Mouse (Mus musculus): ENCODE measurements around the gene Samd7. TPM values are rescaled to one million over a fixed set of nuclear protein-coding genes. Genes with fewer than 3 reads are reported as not detected.
"Not testable (repeated sequence)": the region's sequence is repeated elsewhere in the genome, so short reads cannot be mapped to it uniquely, and the experiment has no call there.

Gene Samd7
- polyA plus RNA-seq (2012; rRNA removed) = 0.02 TPM in 1 of 2 replicates, not detected in the other

DNA sequence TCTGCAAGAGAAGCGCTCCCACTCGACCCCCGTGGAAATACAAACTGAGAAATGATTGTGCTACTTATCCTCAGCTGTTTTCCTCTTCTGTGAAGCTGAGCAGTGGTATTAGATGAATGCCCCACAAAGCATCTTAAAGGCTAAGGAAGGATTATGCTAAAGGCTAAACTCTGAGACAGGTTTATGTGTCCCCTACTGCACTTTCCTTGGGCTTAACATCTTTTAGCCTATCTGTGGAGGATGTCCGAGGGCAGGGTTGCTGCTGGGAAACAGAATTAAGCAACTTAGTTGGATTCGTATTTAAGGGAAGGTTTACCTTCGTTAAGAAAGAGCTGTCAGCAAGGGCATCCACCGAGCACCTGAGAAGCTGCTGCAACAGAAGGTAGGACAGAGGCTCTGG lies at the start of gene Samd7:
Gene Samd7, plus strand, starts transcription at position 288 of the 400 bp plus-strand sequence.
- WGBS = 81% methylated on average over 7 of the region's 7 CpGs
- TF ChIP-seq POLR2A (IDR thresholded peaks at IDR 0.05; ENCODE audit: low read depth, low read length) = no peak
- no peak for TF ChIP-seq CTCF (IDR thresholded peaks at IDR 0.05; ENCODE audit: extremely low read depth, insufficient read depth, insufficient read length, insufficient replicate concordance)
- H3K27ac ChIP-seq (ENCODE audit: insufficient read depth, low read length) = no peak within 1 kb of the TSS
- no peak within 1 kb of the TSS for H3K4me3 ChIP-seq (ENCODE audit: extremely low read depth, insufficient read depth, insufficient read length)
- no peaks in the 10 kb centered on the region for H3K4me1 ChIP-seq (ENCODE audit: control insufficient read depth, insufficient read depth, insufficient read length)
- H3K36me3 ChIP-seq (ENCODE audit: control insufficient read depth, insufficient read depth, low read length) = no peaks in the 10 kb centered on the region
- no peak for DNase-seq (ENCODE audit: low read depth in 1 of 2, low spot score in 2 of 2)
- H3K27me3 ChIP-seq (ENCODE audit: control insufficient read depth, insufficient read depth, low read length) = no peaks in the 10 kb centered on the region

DNA sequence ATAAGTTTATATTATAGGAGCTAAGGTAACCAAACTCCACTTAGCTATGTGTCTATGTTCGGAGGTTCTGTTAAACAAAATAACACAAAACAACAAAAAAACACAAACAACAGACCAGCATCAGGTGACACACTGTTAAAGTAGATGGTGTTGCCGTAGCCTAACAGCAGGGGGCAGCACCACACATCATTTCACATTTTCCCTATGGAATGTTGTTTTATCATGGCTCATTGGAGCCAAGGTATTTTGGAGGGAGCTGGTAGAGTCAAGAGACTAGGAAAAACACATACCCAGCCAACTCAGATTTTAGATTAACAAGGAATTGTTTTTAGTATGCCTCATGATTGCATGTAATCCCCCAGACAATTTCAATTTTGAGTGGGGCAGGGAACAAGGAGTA lies 49.7 kb upstream of the Samd7 start:
- no peak for DNase-seq (ENCODE audit: low read depth in 1 of 2, low spot score in 2 of 2)
- 23% methylated on average over 2 of the region's 2 CpGs for WGBS
- H3K4me3 ChIP-seq (ENCODE audit: extremely low read depth, insufficient read depth, insufficient read length) = no peak overlapping the region

GRCm38 (mm10) chr3:30697891-30698290 lies 48.2 kb upstream of the Samd7 start:
- no peak for TF ChIP-seq CTCF (IDR thresholded peaks at IDR 0.05; ENCODE audit: extremely low read depth, insufficient read depth, insufficient read length, insufficient replicate concordance)
- no peak for TF ChIP-seq POLR2A (IDR thresholded peaks at IDR 0.05; ENCODE audit: low read depth, low read length)
- Histone ChIP-seq H3K36me3 (ENCODE audit: control insufficient read depth, insufficient read depth, low read length) (no peaks in the 10 kb centered on the region), H3K4me1 (ENCODE audit: control insufficient read depth, insufficient read depth, insufficient read length) (no peaks in the 10 kb centered on the region), H3K27me3 (ENCODE audit: control insufficient read depth, insufficient read depth, low read length) (no peaks in the 10 kb centered on the region), H3K27ac (ENCODE audit: insufficient read depth, low read length) (no peak overlapping the region), H3K4me3 (ENCODE audit: extremely low read depth, insufficient read depth, insufficient read length) (no peak overlapping the region)
- 78% methylated on average over 4 of the region's 4 CpGs for WGBS
- no peak for DNase-seq (ENCODE audit: low read depth in 1 of 2, low spot score in 2 of 2)

More for the DNA sequence above, 49.7 kb upstream of the Samd7 start:
- no peak overlapping the region for H3K27ac ChIP-seq (ENCODE audit: insufficient read depth, low read length)
- H3K27me3 ChIP-seq (ENCODE audit: control insufficient read depth, insufficient read depth, low read length) = no peaks in the 10 kb centered on the region
- no peak for TF ChIP-seq POLR2A (IDR thresholded peaks at IDR 0.05; ENCODE audit: low read depth, low read length)
- TF ChIP-seq CTCF (IDR thresholded peaks at IDR 0.05; ENCODE audit: extremely low read depth, insufficient read depth, insufficient read length, insufficient replicate concordance) = peak; percentile 22; the same call in 1 of the 2 replicates
- H3K4me1 ChIP-seq (ENCODE audit: control insufficient read depth, insufficient read depth, insufficient read length) = no peaks in the 10 kb centered on the region
- H3K36me3 ChIP-seq (ENCODE audit: control insufficient read depth, insufficient read depth, low read length) = no peaks in the 10 kb centered on the region

- 80% methylated on average over 6 of the region's 6 CpGs for WGBS
- H3K27me3 ChIP-seq (ENCODE audit: control insufficient read depth, insufficient read depth, low read length); H3K36me3 ChIP-seq (ENCODE audit: control insufficient read depth, insufficient read depth, low read length); DNase-seq (ENCODE audit: low read depth in 1 of 2, low spot score in 2 of 2); H3K27ac ChIP-seq (ENCODE audit: insufficient read depth, low read length); H3K4me1 ChIP-seq (ENCODE audit: control insufficient read depth, insufficient read depth, insufficient read length); H3K4me3 ChIP-seq (ENCODE audit: extremely low read depth, insufficient read depth, insufficient read length): not testable (repeated sequence)
Observed at GRCm38 (mm10) chr3:30699711-30700505, 46.2 kb upstream of the Samd7 start, which contains the start of gene Lrrc31. Lrrc31 (minus strand) TSS chr3:30699843.

- Histone ChIP-seq H3K27me3 (ENCODE audit: control insufficient read depth, insufficient read depth, low read length) (no peaks in the 10 kb centered on the region), H3K4me1 (ENCODE audit: control insufficient read depth, insufficient read depth, insufficient read length) (no peaks in the 10 kb centered on the region), H3K27ac (ENCODE audit: insufficient read depth, low read length) (no peak overlapping the region), H3K4me3 (ENCODE audit: extremely low read depth, insufficient read depth, insufficient read length) (no peak overlapping the region), H3K36me3 (ENCODE audit: control insufficient read depth, insufficient read depth, low read length) (no peaks in the 10 kb centered on the region)
- 86% methylated on average over 3 of the region's 3 CpGs for WGBS
- DNase-seq (ENCODE audit: low read depth in 1 of 2, low spot score in 2 of 2) = no peak
- TF ChIP-seq POLR2A (IDR thresholded peaks at IDR 0.05; ENCODE audit: low read depth, low read length) (no peak), CTCF (IDR thresholded peaks at IDR 0.05; ENCODE audit: extremely low read depth, insufficient read depth, insufficient read length, insufficient replicate concordance) (no peak)
Observed at GRCm38 (mm10) chr3:30705977-30706376, 40.1 kb upstream of the Samd7 start.

GRCm38 (mm10) chr3:30706614-30707276 lies 39.3 kb upstream of the Samd7 start:
- WGBS = 44% methylated on average over 4 of the region's 4 CpGs
- H3K4me3 ChIP-seq (ENCODE audit: extremely low read depth, insufficient read depth, insufficient read length) = no peak overlapping the region
- DNase-seq (ENCODE audit: low read depth in 1 of 2, low spot score in 2 of 2) = no peak
- no peaks in the 10 kb centered on the region for H3K27me3 ChIP-seq (ENCODE audit: control insufficient read depth, insufficient read depth, low read length)
- H3K36me3 ChIP-seq (ENCODE audit: control insufficient read depth, insufficient read depth, low read length) = no peaks in the 10 kb centered on the region
- no peak overlapping the region for H3K27ac ChIP-seq (ENCODE audit: insufficient read depth, low read length)
- no peak for TF ChIP-seq POLR2A (IDR thresholded peaks at IDR 0.05; ENCODE audit: low read depth, low read length)
- TF ChIP-seq CTCF (IDR thresholded peaks at IDR 0.05; ENCODE audit: extremely low read depth, insufficient read depth, insufficient read length, insufficient replicate concordance) = no peak
- H3K4me1 ChIP-seq (ENCODE audit: control insufficient read depth, insufficient read depth, insufficient read length) = no peaks in the 10 kb centered on the region

- 81% methylated on average over 6 of the region's 6 CpGs for WGBS
- Histone ChIP-seq H3K27me3 (ENCODE audit: control insufficient read depth, insufficient read depth, low read length) (no peaks in the 10 kb centered on the region), H3K4me3 (ENCODE audit: extremely low read depth, insufficient read depth, insufficient read length) (no peak overlapping the region), H3K36me3 (ENCODE audit: control insufficient read depth, insufficient read depth, low read length) (no peaks in the 10 kb centered on the region), H3K4me1 (ENCODE audit: control insufficient read depth, insufficient read depth, insufficient read length) (no peaks in the 10 kb centered on the region), H3K27ac (ENCODE audit: insufficient read depth, low read length) (no peak overlapping the region)
- DNase-seq (ENCODE audit: low read depth in 1 of 2, low spot score in 2 of 2) = no peak
- no peak for TF ChIP-seq CTCF (IDR thresholded peaks at IDR 0.05; ENCODE audit: extremely low read depth, insufficient read depth, insufficient read length, insufficient replicate concordance)
- no peak for TF ChIP-seq POLR2A (IDR thresholded peaks at IDR 0.05; ENCODE audit: low read depth, low read length)
Observed at GRCm38 (mm10) chr3:30710191-30710590, 35.9 kb upstream of the Samd7 start.
